Mouse (Mus musculus): ENCODE results near the gene Camta2.

The Camta2 gene

GRCm38 (mm10) chr11:70648512-70648911 is 39.4 kb downstream of the Camta2 start:
- no peak for DNase-seq (ENCODE audit: low spot score in 2 of 2)

DNA sequence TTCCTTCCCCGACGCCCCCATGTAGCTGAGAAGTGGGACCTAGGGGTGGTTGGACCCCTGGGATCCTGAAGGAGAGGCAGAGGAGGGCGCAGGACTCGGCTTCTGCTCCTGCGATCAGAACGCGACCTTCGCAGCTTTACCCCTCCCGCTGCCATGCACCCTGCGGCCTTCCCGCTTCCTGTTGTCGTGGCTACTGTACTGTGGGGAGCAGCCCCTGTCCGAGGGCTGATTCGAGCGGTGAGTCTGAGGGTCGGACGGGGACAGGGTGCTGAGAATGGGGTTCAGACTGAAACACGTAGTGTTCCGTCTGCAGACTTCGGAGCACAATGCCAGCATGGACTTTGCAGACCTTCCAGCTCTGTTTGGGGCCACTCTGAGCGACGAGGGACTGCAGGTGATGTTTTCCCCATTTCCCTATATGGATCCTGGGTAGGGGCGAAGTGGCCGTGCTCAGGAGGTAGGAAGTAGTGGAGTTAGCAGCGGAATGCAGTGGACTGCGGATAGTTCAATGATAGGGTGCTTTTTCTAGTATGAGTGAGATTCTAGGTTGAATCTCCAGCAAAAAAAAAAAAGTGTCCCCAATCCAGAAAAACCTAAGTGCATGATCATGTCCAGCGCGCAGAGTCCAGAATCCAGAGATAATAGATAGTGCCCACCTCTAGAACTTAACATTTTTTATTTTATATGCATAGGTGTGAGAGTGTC is 40.0 kb downstream of the Camta2 start:
- DNase-seq (ENCODE audit: low spot score in 2 of 2), result no peak

DNA sequence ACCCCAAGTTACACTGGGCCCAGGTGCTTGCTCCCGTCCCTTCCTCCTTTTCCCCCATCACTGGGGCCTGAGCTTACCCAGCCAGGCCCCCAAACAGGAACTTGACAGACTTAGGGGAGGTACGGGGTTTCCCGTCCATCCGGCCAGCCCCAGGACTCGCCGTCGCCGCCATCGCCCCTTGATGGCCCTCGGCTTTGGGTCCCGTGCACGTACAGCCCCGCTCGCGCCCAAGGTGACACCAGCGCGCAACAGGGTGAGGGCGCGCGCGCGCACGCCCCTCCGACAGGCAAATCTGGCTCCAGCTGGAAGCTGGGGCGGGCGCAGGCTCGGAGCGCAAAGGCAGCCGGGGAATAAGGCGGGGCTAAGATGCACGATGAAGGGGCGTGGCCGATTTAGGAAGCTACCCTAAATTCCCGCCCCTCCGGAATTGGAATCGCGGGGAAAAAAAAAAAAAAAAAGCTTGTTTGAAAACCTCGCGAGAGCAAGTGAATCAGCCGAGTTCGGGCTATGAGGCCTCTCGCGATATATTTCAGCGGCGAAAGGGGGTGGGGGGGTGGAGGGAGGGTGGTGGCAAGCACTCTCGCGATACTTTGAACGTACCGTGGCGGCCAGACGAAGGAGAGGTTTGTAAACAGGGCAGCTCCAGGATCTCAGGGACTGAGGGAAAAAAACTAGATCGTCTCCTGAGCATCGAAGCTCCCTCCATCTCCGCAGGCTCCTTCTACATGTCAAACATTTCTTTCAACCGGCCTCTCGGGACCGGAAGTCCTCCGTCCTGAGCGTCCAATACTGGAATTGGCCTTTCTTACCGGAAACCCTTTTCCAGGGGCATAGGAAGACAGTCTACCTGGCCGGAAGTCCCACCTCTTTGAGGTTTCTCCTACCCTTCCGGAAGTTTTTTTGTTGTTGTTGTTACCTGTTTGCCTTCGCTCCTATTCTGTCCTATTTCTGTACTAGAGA is 40.9 kb downstream of the Camta2 start, which contains the start of the genes Rnf167 and Slc25a11:
Rnf167 (plus strand) TSS at position 545 of the 960 bp plus-strand sequence.
Slc25a11 (minus strand) TSS at position 789 of the 960 bp plus-strand sequence.
- peak; percentile 94 to 97 for DNase-seq (ENCODE audit: low spot score in 2 of 2)

GRCm38 (mm10) chr11:70646259-70646555 is 41.7 kb downstream of the Camta2 start:
- no peak for DNase-seq (ENCODE audit: low spot score in 2 of 2)

DNA sequence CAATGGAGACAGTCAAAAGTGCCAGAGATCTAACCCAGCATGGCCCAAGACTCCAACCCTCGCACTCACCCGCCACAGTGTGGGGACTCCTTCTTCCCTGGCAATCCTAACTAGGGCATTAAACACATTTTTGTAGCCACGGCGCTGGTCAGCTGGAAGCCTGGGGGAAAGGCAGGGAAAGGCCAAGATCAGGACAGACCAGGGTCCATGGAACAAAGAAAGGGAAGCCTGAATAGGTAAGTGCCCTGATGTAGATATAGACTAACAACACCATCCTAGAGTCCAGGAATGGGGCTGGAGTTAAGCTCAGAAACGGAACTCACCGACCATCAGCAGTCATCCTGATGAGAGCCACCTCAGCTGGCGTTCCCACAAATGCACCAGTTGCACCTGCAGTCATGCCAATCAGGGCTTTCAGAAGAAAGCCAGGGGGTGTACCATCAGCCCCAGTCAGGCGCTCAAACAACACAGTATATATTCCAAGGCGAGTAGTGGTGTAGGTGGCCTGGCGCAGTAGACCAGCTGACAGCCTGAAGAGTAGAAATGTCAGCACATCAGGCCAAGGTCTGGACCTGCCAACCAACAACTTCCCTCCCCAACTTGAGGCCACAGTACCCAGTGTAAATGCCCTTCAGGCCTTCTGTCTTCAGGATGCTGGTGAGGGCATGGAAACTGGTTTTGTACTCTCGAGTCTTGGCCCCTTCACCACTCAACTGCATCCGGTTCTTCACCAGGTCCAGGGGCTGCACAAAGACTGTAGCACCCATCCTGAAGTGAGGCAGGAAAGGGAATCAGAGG is 42.2 kb downstream of the Camta2 start:
- DNase-seq (ENCODE audit: low spot score in 2 of 2), result no peak

GRCm38 (mm10) chr11:70644564-70645103 is 43.3 kb downstream of the Camta2 start:
- no peak for DNase-seq (ENCODE audit: low spot score in 2 of 2)

DNA sequence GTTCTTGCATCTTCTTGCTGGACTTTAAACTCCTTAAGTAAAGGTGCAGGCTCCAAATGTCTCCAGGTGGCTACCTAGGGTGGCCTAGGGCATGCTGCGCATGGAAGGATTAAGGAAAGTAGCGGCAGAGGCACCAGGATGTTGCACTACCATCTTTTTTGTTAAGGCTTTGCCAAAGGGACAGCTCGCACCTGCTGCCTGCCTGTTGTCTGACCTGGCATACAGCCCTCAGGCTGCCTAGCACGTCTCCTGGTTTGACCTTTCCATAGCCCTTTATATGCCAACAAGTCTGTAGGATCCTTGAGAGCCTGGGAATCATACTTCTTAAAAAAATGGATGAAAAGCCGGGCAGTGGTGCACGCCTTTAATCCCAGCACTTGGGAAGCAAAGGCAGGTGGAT is 44.9 kb downstream of the Camta2 start:
- DNase-seq (ENCODE audit: low spot score in 2 of 2), result no peak

GRCm38 (mm10) chr11:70641241-70641640 is 46.7 kb downstream of the Camta2 start:
- no peak for DNase-seq (ENCODE audit: low spot score in 2 of 2)

DNA sequence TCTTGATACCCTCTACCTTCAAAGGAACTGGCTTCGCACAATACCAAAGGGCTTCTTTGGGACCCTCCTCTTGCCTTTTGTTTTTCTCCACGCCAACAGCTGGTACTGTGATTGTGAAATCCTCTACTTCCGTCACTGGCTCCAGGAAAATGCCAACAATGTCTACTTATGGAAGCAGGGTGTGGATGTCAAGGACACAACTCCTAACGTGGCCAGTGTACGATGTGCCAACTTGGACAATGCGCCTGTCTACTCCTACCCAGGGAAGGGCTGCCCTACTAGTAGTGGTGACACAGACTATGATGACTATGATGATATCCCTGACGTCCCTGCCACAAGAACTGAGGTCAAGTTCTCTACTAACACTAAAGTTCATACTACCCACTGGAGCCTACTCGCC is 47.9 kb downstream of the Camta2 start:
- no peak for DNase-seq (ENCODE audit: low spot score in 2 of 2)

DNA sequence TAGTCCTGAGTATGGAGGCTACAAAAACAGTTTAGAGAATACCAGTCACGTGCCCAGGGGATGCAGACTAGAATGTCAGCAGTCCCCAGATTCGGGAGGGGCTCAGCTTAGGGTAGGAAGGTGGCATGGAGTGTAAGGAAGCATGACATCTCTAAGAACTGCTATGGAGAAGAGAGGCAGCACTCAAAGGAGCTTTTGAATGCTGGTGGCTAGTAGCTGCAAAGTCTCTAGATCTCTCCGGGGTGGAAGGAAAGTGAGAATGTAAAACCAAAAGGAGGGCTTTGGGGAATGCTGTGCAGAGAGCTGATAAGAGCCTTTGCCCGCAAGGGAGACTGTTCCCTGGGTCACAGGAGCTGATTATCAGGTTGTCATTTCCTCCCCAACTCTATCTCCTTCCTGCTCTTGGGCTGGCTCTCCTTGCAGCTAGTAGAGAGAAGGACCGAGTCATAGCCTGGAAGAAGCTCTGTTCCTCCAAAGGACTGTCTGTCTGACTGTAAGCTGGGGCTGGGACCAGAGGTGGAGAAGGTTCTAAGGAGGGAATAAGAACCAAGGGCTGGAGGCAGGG is 49.1 kb downstream of the Camta2 start, which contains the start of gene Gp1ba:
Gp1ba (plus strand) TSS at position 409 of the 565 bp plus-strand sequence.
- no peak for DNase-seq (ENCODE audit: low spot score in 2 of 2)

DNA sequence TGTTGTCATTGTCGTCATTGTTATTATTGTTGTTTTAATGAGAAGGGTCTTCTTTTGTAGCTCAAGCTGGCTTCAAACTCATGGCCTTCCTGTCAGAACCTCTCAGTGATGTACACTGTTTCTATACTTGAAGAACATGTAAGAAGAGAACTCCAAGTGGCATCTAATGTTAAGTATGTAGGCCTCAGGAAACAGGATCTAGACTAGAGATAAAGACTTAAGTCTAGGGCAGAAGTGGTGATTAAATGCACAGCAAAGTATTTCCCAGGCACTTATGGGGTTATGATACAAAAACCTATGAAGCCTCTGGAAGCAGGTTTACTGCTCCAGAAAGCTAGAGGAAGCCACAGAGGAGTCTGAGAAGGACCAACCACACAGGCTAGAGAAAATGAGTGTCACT is 49.6 kb downstream of the Camta2 start:
- DNase-seq (ENCODE audit: low spot score in 2 of 2), result no peak

DNA sequence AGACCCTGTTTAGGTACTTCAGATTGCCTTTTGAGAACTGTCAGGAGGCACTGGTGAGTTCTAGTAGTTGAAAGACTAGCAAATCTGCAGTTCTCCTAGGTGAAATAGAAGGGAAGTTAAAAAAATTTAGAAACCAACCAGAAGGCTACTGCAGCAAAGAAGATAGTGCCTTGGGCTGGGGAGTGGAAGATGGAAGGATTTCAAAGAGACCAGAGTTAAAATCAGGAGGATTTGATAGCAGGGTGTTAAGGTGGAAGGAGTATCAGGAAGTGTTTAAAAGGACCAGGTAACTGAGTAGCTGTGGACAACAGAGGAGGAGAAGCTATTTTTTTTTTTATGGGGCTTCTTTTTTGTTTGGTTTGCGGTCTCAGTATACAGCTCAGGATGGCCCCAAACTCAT is 50.1 kb downstream of the Camta2 start:
- no peak for DNase-seq (ENCODE audit: low spot score in 2 of 2)

- DNase-seq (ENCODE audit: low spot score in 2 of 2), result no peak
Measured at GRCm38 (mm10) chr11:70635601-70636000, 52.3 kb downstream of the Camta2 start.

DNA sequence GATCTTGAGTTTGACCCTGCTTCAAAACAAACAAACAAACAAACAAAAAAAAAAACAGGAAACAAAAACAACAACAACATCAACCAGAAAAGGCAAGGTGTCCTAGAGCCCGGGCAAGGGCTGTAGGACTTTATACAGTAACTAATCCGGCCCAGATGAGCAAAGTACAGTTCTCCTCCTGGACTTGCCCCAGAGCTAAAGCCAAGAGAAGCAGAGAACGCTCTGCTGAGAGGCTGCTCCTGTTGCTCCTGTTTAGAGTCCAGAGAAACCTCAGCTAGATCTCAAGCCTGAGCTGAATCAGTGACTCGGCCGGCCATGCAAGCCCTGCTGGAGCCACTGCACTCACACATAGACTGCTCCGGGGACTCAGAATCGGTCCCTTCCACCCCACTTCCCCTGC is 57.8 kb downstream of the Camta2 start:
- DNase-seq (ENCODE audit: low spot score in 2 of 2), result no peak

- no peak for DNase-seq (ENCODE audit: low spot score in 2 of 2)
Measured at GRCm38 (mm10) chr11:70629557-70629956, 58.3 kb downstream of the Camta2 start.

GRCm38 (mm10) chr11:70628431-70628830 is 59.5 kb downstream of the Camta2 start:
- no peak for DNase-seq (ENCODE audit: low spot score in 2 of 2)

GRCm38 (mm10) chr11:70626877-70627276 is 61.0 kb downstream of the Camta2 start:
- no peak for DNase-seq (ENCODE audit: low spot score in 2 of 2)

DNA sequence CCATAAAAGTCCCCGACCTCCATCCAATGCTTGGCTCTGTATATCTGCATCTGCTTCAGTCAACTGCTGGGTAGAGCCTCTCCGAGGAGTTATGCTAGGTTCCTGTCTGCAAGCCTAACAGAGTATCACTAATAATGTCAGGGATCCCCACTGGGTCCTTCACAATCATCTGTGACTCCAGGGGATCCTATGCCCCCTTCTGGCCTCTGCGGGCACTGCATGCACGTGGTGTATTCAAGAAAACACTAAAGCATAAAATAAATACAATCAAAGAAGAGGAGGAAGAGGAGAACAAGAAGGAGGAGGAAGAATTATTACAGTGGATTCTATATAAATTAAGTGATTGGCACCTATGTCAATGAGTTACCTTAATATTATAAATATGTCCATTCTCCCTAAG is 62.4 kb downstream of the Camta2 start:
- DNase-seq (ENCODE audit: low spot score in 2 of 2), result no peak

DNA sequence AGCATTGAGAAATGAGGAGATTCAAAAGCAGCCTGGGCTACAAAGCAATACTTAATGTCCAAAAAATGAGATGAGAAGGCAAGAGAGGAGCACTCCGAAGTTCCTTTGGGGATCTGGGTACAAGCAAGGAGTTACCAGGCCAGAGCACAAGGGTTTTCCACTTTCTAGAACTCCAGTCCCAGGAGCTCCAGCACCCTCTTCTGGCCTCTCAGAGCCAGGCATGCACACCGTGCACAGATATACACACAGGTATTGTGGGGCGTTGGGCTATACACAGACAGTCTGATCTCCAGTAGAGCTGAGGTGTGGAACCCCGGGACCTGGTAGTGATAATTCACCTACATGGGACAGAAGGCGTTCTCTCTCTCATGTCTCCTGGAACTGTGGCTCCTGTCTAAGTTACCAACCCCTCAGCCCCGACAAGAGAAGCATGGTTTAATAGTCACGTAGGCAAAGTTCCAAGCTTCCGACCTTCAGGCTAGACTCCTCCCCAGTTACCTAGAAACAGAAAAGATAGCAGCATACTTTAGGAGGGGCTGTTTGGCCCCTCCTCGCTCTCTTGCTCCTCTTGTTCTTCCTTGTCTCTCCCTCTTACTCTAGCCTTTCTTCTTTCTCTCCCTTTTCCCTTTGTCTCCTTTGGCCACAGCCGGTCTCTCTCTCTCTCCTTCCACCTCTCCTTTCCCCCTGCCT is 64.7 kb downstream of the Camta2 start:
- DNase-seq (ENCODE audit: low spot score in 2 of 2), result no peak

DNA sequence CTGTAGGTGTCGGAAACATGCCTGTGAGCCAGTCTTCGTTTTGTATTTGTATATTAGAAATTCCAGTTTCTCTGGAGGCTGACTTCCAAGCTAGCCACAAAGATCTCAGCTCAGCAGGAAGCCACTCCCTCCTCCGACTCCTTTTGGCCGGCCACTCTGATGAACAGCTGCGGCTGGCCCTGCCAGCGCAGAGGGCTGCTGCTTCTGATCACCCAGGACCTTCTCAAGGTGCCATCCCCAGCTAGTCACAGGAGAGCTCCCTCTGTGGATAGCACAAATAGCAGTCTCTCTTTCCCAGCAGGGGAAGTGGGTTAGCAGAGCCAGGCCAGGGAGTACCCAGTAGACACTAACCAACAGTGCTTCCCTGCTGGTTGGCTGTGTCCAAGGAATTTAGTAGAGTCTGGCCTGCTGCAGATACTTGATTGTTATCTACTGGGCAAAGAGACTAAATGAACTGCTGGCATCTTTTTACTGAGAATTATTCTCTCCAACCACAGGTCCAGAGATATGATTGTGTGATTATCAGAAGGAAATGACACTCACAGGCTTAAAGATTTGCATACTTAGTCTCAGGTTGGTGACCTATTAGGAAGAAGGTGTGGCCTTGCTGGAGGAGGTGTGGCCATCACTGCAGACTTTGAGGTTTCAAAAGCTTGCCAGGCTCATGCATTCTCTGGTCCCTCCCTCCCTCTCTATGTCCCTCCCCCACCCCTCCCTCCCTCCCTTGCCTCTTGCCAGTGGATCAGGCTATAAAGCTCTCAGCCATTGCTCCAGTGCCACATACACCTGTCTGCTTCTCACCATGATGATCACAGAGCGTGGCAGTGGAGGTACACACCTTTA is 65.7 kb downstream of the Camta2 start:
- no peak for DNase-seq (ENCODE audit: low spot score in 2 of 2)
